Mouse (Mus musculus) liver, embryonic 14.5 days (tissue): ENCODE results near the gene Notch2.

Source experiments
- CTCF ChIP-seq: IDR thresholded peaks from 2 replicates; pipeline ENCODE4 v1.5.1; 2016; ENCODE audit warnings: antibody characterized with exemption, low read depth, control low read depth
- EP300 ChIP-seq: IDR thresholded peaks from 2 replicates; pipeline ENCODE4 v1.6.1; 2016; ENCODE audit warnings: antibody characterized with exemption, low read depth

GRCm38 (mm10) chr3:98044768-98045368, 31.5 kb downstream of the Notch2 start:
- TF ChIP-seq EP300 (no peak), CTCF (no peak)
